Mouse (Mus musculus) kidney, adult 2 months (tissue): Measurements from ENCODE around the gene Rfx4. TPM values are rescaled to one million over a fixed set of nuclear protein-coding genes. Genes with fewer than 3 reads are reported as not detected.

Experiments used
- DNase-seq: peaks from one replicate; pipeline ENCODE4 v3.0.0; 2021
- H3K27ac ChIP-seq: fragments of 200-500 bp; 2 replicates; pipeline ENCODE4 v1.5.1; 2012; ENCODE audit warnings: low read depth, low read length, control low read depth, inconsistent platforms; ENCODE audit not compliant: insufficient read depth
- H3K27me3 ChIP-seq: fragments of 200-500 bp; replicated peaks from 2 replicates; pipeline ENCODE4 v1.6.1; 2012; ENCODE audit warnings: mild to moderate bottlenecking, moderate library complexity, low read length, inconsistent platforms; ENCODE audit not compliant: control insufficient read depth, insufficient read depth
- H3K36me3 ChIP-seq: fragments of 200-500 bp; 2 replicates; pipeline ENCODE4 v1.6.1; 2012; ENCODE audit warnings: mild to moderate bottlenecking, moderate library complexity, low read length, inconsistent platforms; ENCODE audit not compliant: control insufficient read depth, insufficient read depth
- H3K4me1 ChIP-seq: fragments of 200-500 bp; 2 replicates; pipeline ENCODE4 v1.6.1; 2011; ENCODE audit warnings: low read length; ENCODE audit not compliant: control insufficient read depth, insufficient read depth
- H3K4me3 ChIP-seq: fragments of 200-500 bp; 2 replicates; pipeline ENCODE4 v1.5.1; 2011; ENCODE audit warnings: mild to moderate bottlenecking, low read depth, low read length, control low read depth; ENCODE audit not compliant: insufficient read depth
- CTCF ChIP-seq: fragments of 200-500 bp; conservative IDR thresholded peaks from 2 replicates; pipeline ENCODE4 v1.5.1; 2011; ENCODE audit warnings: low read depth, mild to moderate bottlenecking, control low read depth, low read length, moderate library complexity, mixed read lengths; ENCODE audit not compliant: insufficient read depth, insufficient read length
- POLR2A ChIP-seq: fragments of 200-500 bp; IDR thresholded peaks from one replicate; pipeline ENCODE4 v1.6.1; 2011; ENCODE audit warnings: low read depth, low read length, control low read depth
- WGBS: fragments of 180-500 bp; shearing (Covaris S2); methylation state at CpG from one replicate; pipeline ENCODE4 v1.1.7; 2018; 5-methylcytosine and 5-hydroxymethylcytosine counted together
- polyA plus RNA-seq: library from polyadenylated mRNA; depleted of rRNA; stranded (reverse); fragments of >200 nt; gene quantifications from 2 replicates; pipeline ENCODE4 v1.2.3, GENCODE M21; 2012

The Rfx4 gene
- polyA plus RNA-seq, 1 experiment, result 0.23 TPM

- Histone ChIP-seq H3K4me3 (no peak overlapping the region), H3K27ac (no peak overlapping the region), H3K27me3 (no peaks in the 10 kb centered on the region), H3K36me3 (no peaks in the 10 kb centered on the region), H3K4me1 (peaks cover 3% of the 10 kb centered on the region; the same call in 1 of the 2 replicates)
- no peak for DNase-seq
- TF ChIP-seq POLR2A (no peak), CTCF (no peak)
- 82% methylated on average over 1 of the region's 1 CpGs for WGBS
These were observed 157.3 kb downstream of the Rfx4 start for GRCm38 (mm10) chr10:84913148-84913547.

GRCm38 (mm10) chr10:84915476-84915875, 159.6 kb downstream of the Rfx4 start:
- no peak overlapping the region for H3K27ac ChIP-seq
- H3K4me3 ChIP-seq, result no peak overlapping the region
- 85% methylated on average over 6 of the region's 6 CpGs for WGBS
- DNase-seq, result no peak
- no peaks in the 10 kb centered on the region for H3K36me3 ChIP-seq
- TF ChIP-seq POLR2A (no peak), CTCF (no peak)
- no peaks in the 10 kb centered on the region for H3K27me3 ChIP-seq
- peaks cover 6% of the 10 kb centered on the region; the same call in 1 of the 2 replicates for H3K4me1 ChIP-seq

GRCm38 (mm10) chr10:84916810-84917730, 161.2 kb downstream of the Rfx4 start, which contains the start of gene Ric8b:
TSS of gene Ric8b (plus strand) at chr10:84917616.
- DNase-seq, result peak; percentile 99
- Histone ChIP-seq H3K4me3 (peak within 1 kb of the TSS; percentile 85), H3K4me1 (peaks cover 6% of the 10 kb centered on the region; the same call in 1 of the 2 replicates), H3K36me3 (no peaks in the 10 kb centered on the region), H3K27ac (peak within 1 kb of the TSS; percentile 99), H3K27me3 (no peaks in the 10 kb centered on the region)
- under 1% methylated on average over 46 of the region's 51 CpGs for WGBS
- TF ChIP-seq POLR2A (no peak), CTCF (no peak)

- no peak for TF ChIP-seq CTCF
- no peak for TF ChIP-seq POLR2A
- peak overlapping the region; percentile 58 for H3K27ac ChIP-seq
- H3K4me3 ChIP-seq, result peak overlapping the region; percentile 85
- no peaks in the 10 kb centered on the region for H3K36me3 ChIP-seq
- H3K4me1 ChIP-seq, result peaks cover 6% of the 10 kb centered on the region; the same call in 1 of the 2 replicates
- DNase-seq, result no peak
- H3K27me3 ChIP-seq, result no peaks in the 10 kb centered on the region
- WGBS, result 1% methylated on average over 27 of the region's 27 CpGs
These were observed 161.9 kb downstream of the Rfx4 start for GRCm38 (mm10) chr10:84917731-84918095.

GRCm38 (mm10) chr10:84926336-84926735, 170.5 kb downstream of the Rfx4 start:
- WGBS, result 45% methylated on average over 7 of the region's 7 CpGs
- no peaks in the 10 kb centered on the region for H3K36me3 ChIP-seq
- TF ChIP-seq CTCF (no peak), POLR2A (no peak)
- no peak for DNase-seq
- no peaks in the 10 kb centered on the region for H3K27me3 ChIP-seq
- no peak overlapping the region for H3K27ac ChIP-seq
- H3K4me3 ChIP-seq, result no peak overlapping the region
- peaks cover 18% of the 10 kb centered on the region for H3K4me1 ChIP-seq

- WGBS, result 67% methylated on average over 4 of the region's 4 CpGs
- H3K27ac ChIP-seq, result no peak overlapping the region
- DNase-seq, result peak; percentile 30
- TF ChIP-seq POLR2A (no peak), CTCF (no peak)
- peaks cover 18% of the 10 kb centered on the region for H3K4me1 ChIP-seq
- no peaks in the 10 kb centered on the region for H3K36me3 ChIP-seq
- H3K27me3 ChIP-seq, result no peaks in the 10 kb centered on the region
- H3K4me3 ChIP-seq, result no peak overlapping the region
These were observed 171.0 kb downstream of the Rfx4 start for GRCm38 (mm10) chr10:84926885-84927284.

GRCm38 (mm10) chr10:84928465-84928864, 172.6 kb downstream of the Rfx4 start:
- H3K4me1 ChIP-seq, result peaks cover 16% of the 10 kb centered on the region
- TF ChIP-seq CTCF (no peak), POLR2A (no peak)
- H3K36me3 ChIP-seq, result no peaks in the 10 kb centered on the region
- no peak overlapping the region for H3K4me3 ChIP-seq
- 81% methylated on average over 4 of the region's 4 CpGs for WGBS
- no peak overlapping the region for H3K27ac ChIP-seq
- no peaks in the 10 kb centered on the region for H3K27me3 ChIP-seq
- no peak for DNase-seq
